Mouse (Mus musculus): ENCODE data around the gene Bspry. TPM values are rescaled to one million over a fixed set of nuclear protein-coding genes. Genes with fewer than 3 reads are reported as not detected.
A peak's percentile ranks its signal among the peaks of the same experiment; 100 is the strongest.
"Not testable (repeated sequence)": the region's sequence is repeated elsewhere in the genome, so short reads cannot be mapped to it uniquely, and the experiment has no call there.

Gene Bspry
- total RNA-seq (2022): under 1 TPM in 3 of 4 experiments, not detected in 1; 0.28 to 0.43 (median 0.30) TPM

DNA sequence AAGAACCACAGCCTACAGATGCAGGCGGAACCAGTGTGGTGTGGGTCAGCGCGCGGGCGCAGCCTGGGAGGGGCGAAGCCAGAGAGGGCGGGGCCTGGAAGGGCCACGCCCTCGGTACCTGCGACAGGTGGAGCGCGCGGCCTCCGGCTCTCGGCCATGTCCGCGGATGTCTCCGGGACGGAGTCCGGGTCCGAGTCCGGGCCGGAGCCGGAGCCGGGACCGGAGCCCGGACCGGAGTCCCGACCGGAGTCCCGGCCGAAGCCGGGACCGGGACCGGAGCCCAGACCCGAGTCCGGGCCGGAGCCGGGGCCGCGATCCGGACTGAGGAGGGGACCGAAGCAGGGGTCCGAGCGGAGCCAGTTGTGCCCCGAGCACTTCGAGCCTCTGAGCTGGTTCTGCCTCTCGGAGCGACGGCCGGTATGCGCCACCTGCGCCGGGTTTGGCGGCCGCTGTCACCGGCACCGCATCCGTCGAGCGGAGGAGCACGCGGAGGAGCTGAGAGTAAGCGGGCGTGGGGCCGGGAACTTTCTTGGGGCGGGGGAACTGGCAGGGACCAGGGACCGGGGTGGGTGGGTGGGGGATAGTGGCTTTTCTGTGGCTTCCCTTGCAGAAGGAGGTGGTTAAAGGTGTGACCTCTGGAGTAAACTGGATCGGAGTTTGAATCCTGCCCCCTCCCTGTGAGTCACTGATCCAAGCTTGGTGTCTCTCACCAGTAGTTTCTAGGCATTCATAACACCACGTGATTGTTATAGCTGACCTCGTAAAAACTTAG, at the start of gene Bspry:
Gene Bspry (plus strand): TSS at position 117 of the 772 bp plus-strand sequence.
- no peak for DNase-seq (ENCODE audit: low spot score in 2 of 2)

- DNase-seq (ENCODE audit: low spot score in 2 of 2): no peak
Observed at GRCm38 (mm10) chr4:62430678-62431077, 49.2 kb upstream of the Bspry start.

DNA sequence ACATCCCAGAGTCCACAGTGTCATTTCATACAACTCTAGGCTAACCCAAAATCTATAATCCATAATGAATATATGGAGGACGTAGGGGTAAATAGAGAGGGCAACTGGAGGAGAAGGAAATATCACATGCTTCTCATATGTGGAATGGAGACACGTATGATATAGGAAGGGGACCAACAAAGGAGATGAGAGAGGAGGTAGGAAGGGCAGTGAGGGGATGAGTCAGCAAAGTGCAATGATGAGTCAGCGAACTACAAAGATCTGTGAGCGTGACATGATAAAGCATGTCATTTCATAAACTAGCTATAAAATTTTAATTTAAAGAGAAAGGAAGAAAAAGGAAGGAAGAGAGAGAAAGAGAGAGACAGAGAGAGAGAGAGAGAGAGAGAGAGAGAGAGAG, 48.3 kb upstream of the Bspry start:
- no peak for DNase-seq (ENCODE audit: low spot score in 2 of 2)

GRCm38 (mm10) chr4:62433939-62434870, 45.6 kb upstream of the Bspry start:
- DNase-seq (ENCODE audit: low spot score in 2 of 2): no peak

DNA sequence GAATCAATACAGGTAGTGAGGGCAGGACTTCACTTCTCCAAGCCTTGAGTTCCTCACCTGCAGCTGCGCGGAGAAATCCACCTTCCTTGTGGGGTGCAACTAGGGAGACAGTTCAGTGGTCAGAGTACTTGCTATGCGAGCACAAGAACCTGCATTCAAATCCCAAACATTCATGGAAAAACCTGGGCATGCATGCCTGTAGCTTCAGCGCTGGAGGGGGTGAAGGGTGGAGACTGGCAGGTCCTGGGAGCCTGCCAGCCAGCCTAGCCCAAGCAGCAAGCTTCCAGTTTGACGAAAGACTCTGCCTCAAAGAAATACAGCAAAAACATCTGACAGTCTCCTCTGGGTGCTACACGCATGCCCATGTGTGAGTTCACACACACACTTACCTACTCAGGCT, 44.8 kb upstream of the Bspry start, which contains the start of gene Rnf183:
Gene Rnf183 (minus strand): TSS at position 172 of the 400 bp plus-strand sequence.
- DNase-seq (ENCODE audit: low spot score in 2 of 2): no peak

GRCm38 (mm10) chr4:62437256-62437778, 42.5 kb upstream of the Bspry start:
- DNase-seq (ENCODE audit: low spot score in 2 of 2): no peak

GRCm38 (mm10) chr4:62437871-62438270, 42.0 kb upstream of the Bspry start:
- no peak for DNase-seq (ENCODE audit: low spot score in 2 of 2)

GRCm38 (mm10) chr4:62439793-62440192, 40.1 kb upstream of the Bspry start:
- no peak for DNase-seq (ENCODE audit: low spot score in 2 of 2)

DNA sequence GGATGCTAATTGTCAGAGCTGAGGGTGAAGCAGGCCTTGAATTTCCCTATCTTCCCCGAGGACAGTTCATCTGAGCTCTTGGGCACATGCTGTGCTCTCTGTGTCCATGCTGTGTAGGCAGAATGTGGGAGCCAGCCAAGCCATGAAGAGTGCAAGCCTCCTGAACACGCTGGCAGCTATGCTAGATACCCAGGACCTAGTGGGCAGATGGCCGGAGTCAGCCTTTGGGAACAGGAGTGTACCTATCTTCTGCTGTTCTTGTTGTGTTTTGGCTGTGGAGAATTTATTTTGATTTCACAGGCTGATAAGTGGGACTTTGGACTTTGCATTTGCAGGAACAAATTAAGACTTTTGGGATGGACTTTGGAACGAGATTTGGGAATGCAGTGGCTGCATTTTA, 39.3 kb upstream of the Bspry start:
- no peak for DNase-seq (ENCODE audit: low spot score in 2 of 2)

DNA sequence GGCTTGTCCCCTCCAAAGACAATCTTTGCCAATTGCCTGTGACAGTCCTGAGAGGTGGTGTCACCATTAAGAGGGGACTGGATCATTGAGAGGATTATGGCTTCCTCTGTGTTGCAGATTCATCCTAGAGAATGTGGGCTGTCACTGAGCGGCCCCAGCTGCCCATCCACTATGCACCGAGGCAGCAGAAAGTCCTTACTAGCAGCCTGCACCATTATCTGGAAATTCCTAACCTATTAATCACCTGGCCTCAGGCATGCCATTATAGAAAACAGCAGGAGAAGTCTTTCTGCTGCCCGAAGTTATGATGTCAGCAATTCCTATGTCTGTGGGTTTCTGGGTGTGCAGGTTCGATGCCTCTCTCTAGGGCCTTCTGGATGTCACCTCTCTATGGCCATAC, 38.9 kb upstream of the Bspry start:
- no peak for DNase-seq (ENCODE audit: low spot score in 2 of 2)

DNA sequence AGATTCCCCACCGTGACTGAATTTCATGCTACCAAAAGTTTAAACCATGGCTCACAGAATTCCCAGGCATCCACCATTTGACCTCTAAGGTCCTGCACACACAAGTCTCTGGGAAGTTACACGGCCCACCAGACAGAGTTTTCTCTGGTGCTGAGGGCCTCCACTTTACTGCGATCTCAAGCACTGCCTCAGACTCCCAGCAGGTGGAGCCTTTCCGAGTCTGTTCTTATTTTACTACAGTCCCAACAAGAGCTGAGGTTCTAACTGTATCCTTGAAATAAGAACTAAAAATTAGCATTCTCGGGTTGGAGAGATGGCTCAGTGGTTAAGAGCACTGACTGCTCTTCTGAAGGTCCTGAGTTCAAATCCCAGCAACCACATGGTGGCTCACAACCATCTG, 24.9 kb upstream of the Bspry start:
- no peak for DNase-seq (ENCODE audit: low spot score in 2 of 2)

GRCm38 (mm10) chr4:62459081-62459480, 20.8 kb upstream of the Bspry start:
- peak; percentile 72 to 75 for DNase-seq (ENCODE audit: low spot score in 2 of 2)

- DNase-seq (ENCODE audit: low spot score in 2 of 2): no peak
Observed at GRCm38 (mm10) chr4:62460348-62460747, 19.5 kb upstream of the Bspry start.

DNA sequence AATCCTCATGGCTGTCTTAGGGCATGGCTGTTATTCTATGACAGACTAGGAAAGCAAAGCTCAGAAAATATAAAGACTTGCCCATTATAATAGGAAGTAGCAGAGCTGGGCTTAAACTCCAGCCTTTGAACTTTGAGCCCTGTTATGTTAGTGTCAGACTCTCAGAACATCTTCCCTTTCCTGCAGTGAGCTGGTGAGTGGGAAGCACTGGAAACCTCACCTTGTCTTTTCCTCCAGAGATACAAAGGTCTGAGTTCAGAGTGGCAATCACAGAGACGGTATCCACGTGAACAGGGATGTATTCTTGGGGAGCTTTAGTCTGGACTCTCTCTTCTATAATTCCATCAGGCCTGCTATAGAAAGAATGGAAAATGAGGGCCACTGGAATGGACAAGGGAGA, 16.7 kb upstream of the Bspry start:
- DNase-seq (ENCODE audit: low spot score in 2 of 2): no peak

GRCm38 (mm10) chr4:62468158-62468557, 11.7 kb upstream of the Bspry start:
- no peak for DNase-seq (ENCODE audit: low spot score in 2 of 2)

- DNase-seq (ENCODE audit: low spot score in 2 of 2): peak; percentile 63 to 82
Observed at GRCm38 (mm10) chr4:62470598-62471051, 9.2 kb upstream of the Bspry start, which contains the start of gene Wdr31. Gene Wdr31 (minus strand): TSS chr4:62470896.

DNA sequence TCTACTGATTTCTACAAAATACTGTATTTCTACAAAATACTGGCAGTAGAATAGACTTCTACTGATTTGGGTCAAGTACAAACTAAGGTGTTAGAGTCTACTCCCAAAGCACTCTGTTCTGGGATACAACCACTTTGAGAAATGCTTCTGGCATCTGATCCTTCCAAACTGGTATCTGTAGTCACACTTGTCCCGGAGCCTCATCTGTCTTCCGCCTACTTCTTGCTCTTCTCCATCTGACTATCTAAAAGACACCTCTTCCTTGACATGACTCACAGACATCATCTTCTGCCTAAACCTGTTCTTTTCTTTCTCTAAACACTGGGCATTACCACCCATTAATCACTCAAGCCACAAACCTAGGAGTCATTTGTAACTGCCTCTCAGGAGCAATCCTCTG, 7.8 kb upstream of the Bspry start:
- no peak for DNase-seq (ENCODE audit: low spot score in 2 of 2)

DNA sequence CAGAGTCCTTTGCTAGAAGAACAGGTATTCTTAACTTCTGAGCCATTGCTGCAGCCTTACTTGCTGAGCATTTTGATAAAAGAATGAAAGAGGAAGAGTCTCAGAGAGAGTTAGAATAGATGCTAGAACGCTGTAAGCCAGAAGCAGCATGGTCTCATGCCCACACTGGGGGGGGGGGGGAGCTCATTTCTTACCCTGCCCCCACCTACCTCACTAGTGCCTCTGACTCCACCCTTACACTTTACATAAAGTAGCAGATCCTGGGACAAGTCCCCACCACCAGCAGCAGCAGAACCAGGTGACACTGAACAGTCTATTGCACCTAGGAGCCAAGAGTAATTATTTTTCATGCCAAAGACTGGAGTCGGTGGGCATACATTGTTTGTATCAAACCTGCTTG, 4.7 kb upstream of the Bspry start:
- DNase-seq (ENCODE audit: low spot score in 2 of 2): no peak

DNA sequence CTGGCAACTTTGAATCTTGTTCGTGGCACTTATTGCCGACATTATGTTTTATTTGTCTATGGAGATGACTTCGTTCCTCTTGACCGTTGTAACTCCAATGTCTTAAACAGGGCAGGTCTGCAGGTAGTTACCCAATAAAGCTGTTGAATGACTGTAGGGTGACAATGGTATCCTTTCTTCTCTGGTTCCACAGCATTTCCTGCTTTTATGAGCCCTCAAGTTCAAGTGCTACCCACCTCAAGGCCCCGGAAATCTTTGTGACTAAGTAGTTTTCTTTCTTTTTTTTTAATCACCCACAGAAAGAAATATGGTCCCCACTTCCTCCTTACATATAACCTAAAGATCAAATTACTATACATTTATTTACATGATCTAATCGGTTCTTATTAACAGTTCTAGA, 4.1 kb upstream of the Bspry start:
- no peak for DNase-seq (ENCODE audit: low spot score in 2 of 2)

DNA sequence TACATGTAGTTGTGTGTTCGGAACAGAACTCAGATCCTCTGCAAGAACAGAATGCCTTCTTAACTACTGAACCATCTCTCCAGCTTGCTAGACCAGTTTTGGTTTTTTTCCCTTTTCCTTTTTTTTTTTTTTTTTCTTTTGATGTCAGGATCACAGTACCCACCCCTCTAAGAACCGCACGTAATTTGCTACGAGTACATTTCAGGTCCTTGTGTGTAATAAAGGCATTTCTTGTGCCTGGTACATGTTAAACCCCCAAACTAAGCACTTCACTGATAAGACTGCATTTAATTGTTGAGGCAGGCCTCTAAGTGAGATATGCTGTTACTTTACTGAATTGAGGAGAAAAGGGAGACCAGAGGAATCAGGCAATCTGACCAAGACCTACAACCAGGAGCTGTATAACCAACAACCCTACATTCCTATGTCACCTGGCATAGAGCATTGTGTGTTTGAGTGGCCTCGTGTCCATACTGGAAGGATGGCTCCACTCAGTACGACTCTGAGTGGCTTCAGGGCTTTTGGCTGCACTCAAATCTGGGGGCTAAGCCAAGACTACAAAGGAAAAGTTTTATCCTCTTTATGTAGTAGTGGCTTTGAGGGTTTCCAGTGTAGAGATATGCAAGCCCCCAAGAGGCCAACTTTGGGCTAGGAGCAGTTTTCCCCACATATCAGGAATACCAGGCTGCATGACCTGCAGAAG, 2.2 kb upstream of the Bspry start:
- no peak for DNase-seq (ENCODE audit: low spot score in 2 of 2)

GRCm38 (mm10) chr4:62479593-62479936, 288 bp upstream of the Bspry start:
- not testable (repeated sequence) for DNase-seq (ENCODE audit: low spot score in 2 of 2)

Measured in layer of hippocampus, adult 8-10 months (tissue).